Mouse (Mus musculus) cerebellum, adult 2 months (tissue): ENCODE measurements around the gene Oaf.

Source experiments
- CTCF ChIP-seq: fragments of 200-500 bp; IDR thresholded peaks from 2 replicates; pipeline ENCODE4 v1.5.1; 2011; ENCODE audit warnings: low read depth, mild to moderate bottlenecking, control low read depth, low read length, moderate library complexity, borderline replicate concordance; ENCODE audit not compliant: insufficient read depth
- POLR2A ChIP-seq: fragments of 200-500 bp; IDR thresholded peaks from 2 replicates; pipeline ENCODE4 v1.6.1; 2011; ENCODE audit warnings: low read length, control low read depth, borderline replicate concordance; ENCODE audit not compliant: insufficient read depth

GRCm38 (mm10) chr9:43240594-43240900 lies 836 bp upstream of the Oaf start:
- TF ChIP-seq CTCF (no peak), POLR2A (no peak)
